Mouse (Mus musculus) stomach, postnatal 0 days (tissue): ENCODE measurements around the gene Txnrd2.

Source experiments
- CTCF ChIP-seq: IDR thresholded peaks from 2 replicates; pipeline ENCODE4 v1.5.1; 2016; ENCODE audit warnings: antibody characterized with exemption, low read depth, mild to moderate bottlenecking, moderate library complexity
- EP300 ChIP-seq: optimal IDR thresholded peaks from 2 replicates; pipeline ENCODE3; 2016; ENCODE audit warnings: antibody characterized with exemption

DNA sequence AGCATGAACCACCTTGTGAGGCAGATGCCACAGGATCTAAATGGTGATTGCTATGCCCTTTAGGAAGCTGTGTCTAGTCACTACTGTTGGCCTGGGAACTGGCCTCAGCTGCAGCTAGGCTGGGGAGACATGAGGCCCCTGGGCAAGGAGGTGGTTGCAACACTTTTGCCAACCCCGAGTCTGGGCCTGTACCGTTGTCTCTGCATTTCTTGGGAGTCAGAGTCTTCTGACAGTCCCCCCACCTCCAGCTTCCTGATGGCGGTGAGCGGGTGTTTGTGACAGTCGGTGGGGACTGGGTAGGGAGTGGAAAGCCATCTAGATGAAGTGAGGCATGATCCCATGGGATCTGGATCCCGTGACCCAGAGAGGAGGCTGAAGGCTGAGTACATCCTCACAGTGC is 29.2 kb downstream of the Txnrd2 start:
- TF ChIP-seq CTCF = no peak
- no peak for TF ChIP-seq EP300
